Mouse (Mus musculus) limb, embryonic 14.5 days (tissue): ENCODE results near the gene Lmx1b. TPM values are rescaled to one million over a fixed set of nuclear protein-coding genes. Genes with fewer than 3 reads are reported as not detected.

Experiments
- ATAC-seq: fragments of 200-750 bp; cut with Nextera tagmentation; 2 replicates; pipeline ENCODE4 v1.8.0; 2017; ENCODE audit warnings: low read depth, moderate number of reproducible peaks, moderate TSS enrichment; ENCODE audit not compliant: low FRiP score
- DNase-seq: peaks from one replicate; pipeline ENCODE4 v3.0.0-alpha.2; 2015; ENCODE audit warnings: low spot score
- H3K27ac ChIP-seq: fragments of 300-500 bp; sonication (generic); replicated peaks from 2 replicates; pipeline ENCODE4 v1.5.1; 2014; ENCODE audit warnings: low read depth, mild to moderate bottlenecking, low read length, moderate library complexity, mixed read lengths
- H3K27me3 ChIP-seq: fragments of 300-500 bp; sonication (generic); 2 replicates; pipeline ENCODE4 v1.6.1; 2014; ENCODE audit warnings: low read length, mixed read lengths; ENCODE audit not compliant: control insufficient read depth, insufficient read depth
- H3K36me3 ChIP-seq: fragments of 300-500 bp; sonication (generic); 2 replicates; pipeline ENCODE4 v1.6.1; 2014; ENCODE audit warnings: mild to moderate bottlenecking, low read length, moderate library complexity, mixed read lengths; ENCODE audit not compliant: control insufficient read depth, insufficient read depth
- H3K4me1 ChIP-seq: fragments of 300-500 bp; sonication (generic); 2 replicates; pipeline ENCODE4 v1.6.1; 2014; ENCODE audit warnings: antibody characterized with exemption, low read length, mixed read lengths; ENCODE audit not compliant: control insufficient read depth, insufficient read depth
- H3K4me2 ChIP-seq: fragments of 300-500 bp; sonication (generic); replicated peaks from 2 replicates; pipeline ENCODE4 v1.6.1; 2014; ENCODE audit warnings: low read depth, mild to moderate bottlenecking, low read length, moderate library complexity; ENCODE audit not compliant: severe bottlenecking
- H3K4me3 ChIP-seq: fragments of 300-500 bp; sonication (generic); replicated peaks from 2 replicates; pipeline ENCODE4 v1.5.1; 2014; ENCODE audit warnings: low read length
- H3K9ac ChIP-seq: fragments of 300-500 bp; sonication (generic); 2 replicates; pipeline ENCODE4 v1.6.1; 2014; ENCODE audit warnings: mild to moderate bottlenecking, low read depth, low read length, moderate library complexity; ENCODE audit not compliant: severe bottlenecking
- H3K9me3 ChIP-seq: fragments of 300-500 bp; sonication (generic); 2 replicates; pipeline ENCODE4 v1.6.1; 2016; ENCODE audit warnings: low read length; ENCODE audit not compliant: control insufficient read depth
- POLR2A ChIP-seq: fragments of 200-500 bp; IDR thresholded peaks from 2 replicates; pipeline ENCODE4 v1.8.0; 2012; ENCODE audit warnings: inconsistent platforms, mild to moderate bottlenecking, moderate library complexity, borderline replicate concordance; ENCODE audit not compliant: insufficient read depth, insufficient read length; ENCODE audit errors: extremely low read depth
- WGBS: fragments of 180-500 bp; shearing (Covaris S2); extraction: QIAGEN DNeasy Blood & Tissue Kit; methylation state at CpG from one replicate; pipeline ENCODE4 v1.1.7; 2014; 5-methylcytosine and 5-hydroxymethylcytosine counted together
- polyA plus RNA-seq, 2 experiments: library from polyadenylated mRNA; depleted of rRNA in 1 of 2; stranded (reverse) in 1 of 2; unstranded in 1 of 2; fragments of >200 nt; fragmentation: Nextera tagmentation in 1 of 2; extraction: Ambion mirVana in 1 of 2; gene quantifications; 2 replicates each; pipeline versions ENCODE4 v1.2.1 to v1.2.3; 2012 to 2014

Gene Lmx1b
- polyA plus RNA-seq, 2 experiments, result 6.3 to 28.3 TPM

DNA sequence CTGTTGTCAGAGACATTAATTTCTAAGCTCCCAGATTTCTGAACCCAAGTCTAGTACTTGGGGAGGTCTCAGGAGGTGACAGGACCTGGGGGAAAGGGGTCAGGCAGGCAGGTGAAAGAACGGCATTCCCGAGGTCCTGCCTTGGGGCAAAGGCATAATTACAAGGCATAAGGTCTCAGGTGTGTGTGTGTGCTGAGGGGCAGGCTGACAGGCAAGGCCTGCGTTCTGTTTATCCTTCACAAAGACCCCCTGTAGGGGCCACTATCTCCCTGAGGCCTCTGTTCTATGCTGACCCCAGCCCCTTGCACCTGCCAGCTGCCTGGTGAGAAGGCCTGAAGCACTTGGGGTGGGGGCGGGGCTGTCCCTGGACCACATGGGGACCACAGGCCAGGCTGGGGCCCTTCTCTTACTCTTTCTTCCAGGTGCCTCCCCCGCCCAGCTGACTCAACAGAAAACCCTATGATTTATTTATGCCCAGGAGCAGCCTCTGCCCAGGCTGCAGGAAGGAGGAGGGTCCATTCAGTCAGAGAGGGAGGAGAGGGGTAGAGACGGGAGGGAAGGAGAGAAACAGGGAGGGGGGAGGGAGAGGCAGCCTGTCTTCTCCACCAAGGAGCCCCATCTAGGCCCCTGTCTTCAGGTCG is 35.3 kb downstream of the Lmx1b start:
- Histone ChIP-seq H3K36me3 (no peaks in the 10 kb centered on the region; the same call in 1 of the 2 replicates), H3K4me2 (no peak overlapping the region), H3K9ac (no peak overlapping the region), H3K27ac (no peak overlapping the region), H3K4me3 (no peak overlapping the region), H3K9me3 (no peaks in the 10 kb centered on the region), H3K27me3 (no peaks in the 10 kb centered on the region), H3K4me1 (peaks cover 24% of the 10 kb centered on the region)
- WGBS, result 13% methylated on average over 7 of the region's 7 CpGs
- DNase-seq, result no peak
- no peak for TF ChIP-seq POLR2A
- 0 out of 2 replicates have a peak, but pooled peaks have one; percentile 9 for ATAC-seq

DNA sequence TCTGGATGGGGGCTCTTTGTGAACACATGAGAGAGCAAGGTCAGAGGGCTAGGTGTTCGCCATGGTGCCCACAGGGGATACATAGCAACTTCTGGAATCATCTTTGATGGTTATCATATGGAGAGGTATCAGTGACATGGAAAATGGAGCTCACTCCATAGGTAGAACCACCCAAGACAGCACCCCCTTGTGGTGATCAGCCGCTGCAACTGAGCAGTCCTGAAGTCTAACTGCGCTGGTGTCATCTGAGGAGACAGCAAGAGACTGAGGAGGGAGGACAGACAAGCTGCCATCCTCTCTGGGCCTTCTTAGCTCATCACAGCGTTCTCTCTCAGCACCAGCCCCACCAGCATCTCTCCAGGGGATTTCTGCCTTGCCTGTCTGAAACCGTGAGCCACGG is 39.8 kb downstream of the Lmx1b start:
- Histone ChIP-seq H3K27ac (no peak overlapping the region), H3K4me3 (no peak overlapping the region), H3K36me3 (no peaks in the 10 kb centered on the region; the same call in 1 of the 2 replicates), H3K9me3 (no peaks in the 10 kb centered on the region), H3K4me1 (peaks cover 9% of the 10 kb centered on the region), H3K27me3 (no peaks in the 10 kb centered on the region), H3K9ac (no peak overlapping the region), H3K4me2 (no peak overlapping the region)
- WGBS, result 56% methylated on average over 6 of the region's 6 CpGs
- ATAC-seq (no peak), DNase-seq (no peak)
- no peak for TF ChIP-seq POLR2A

DNA sequence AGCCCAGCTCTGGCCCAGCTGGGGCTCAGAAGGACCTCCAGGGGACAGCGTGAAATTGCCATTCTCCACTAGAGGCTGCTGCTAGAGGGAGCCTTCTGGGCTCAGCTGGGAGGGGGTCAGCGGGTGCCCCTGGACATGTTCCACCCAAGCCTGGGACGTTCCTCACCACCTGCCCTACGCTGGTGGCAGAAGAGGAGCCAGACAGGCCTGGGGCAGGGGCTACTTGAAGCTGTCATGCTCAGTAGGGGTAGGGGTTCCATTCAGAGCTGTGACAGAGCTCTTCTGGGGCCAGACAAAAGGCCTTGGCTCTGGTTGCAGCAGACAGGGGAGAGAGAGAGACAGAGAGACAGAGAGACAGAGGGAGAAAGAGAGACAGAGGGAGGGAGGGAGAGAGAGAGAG is 42.9 kb downstream of the Lmx1b start:
- ATAC-seq (no peak), DNase-seq (no peak)
- Histone ChIP-seq H3K4me2 (no peak overlapping the region), H3K36me3 (peaks cover 3% of the 10 kb centered on the region; the same call in 1 of the 2 replicates), H3K9me3 (no peaks in the 10 kb centered on the region), H3K27me3 (no peaks in the 10 kb centered on the region), H3K4me3 (no peak overlapping the region), H3K4me1 (peaks cover 30% of the 10 kb centered on the region), H3K9ac (no peak overlapping the region), H3K27ac (no peak overlapping the region)
- 60% methylated on average over 4 of the region's 4 CpGs for WGBS
- no peak for TF ChIP-seq POLR2A

DNA sequence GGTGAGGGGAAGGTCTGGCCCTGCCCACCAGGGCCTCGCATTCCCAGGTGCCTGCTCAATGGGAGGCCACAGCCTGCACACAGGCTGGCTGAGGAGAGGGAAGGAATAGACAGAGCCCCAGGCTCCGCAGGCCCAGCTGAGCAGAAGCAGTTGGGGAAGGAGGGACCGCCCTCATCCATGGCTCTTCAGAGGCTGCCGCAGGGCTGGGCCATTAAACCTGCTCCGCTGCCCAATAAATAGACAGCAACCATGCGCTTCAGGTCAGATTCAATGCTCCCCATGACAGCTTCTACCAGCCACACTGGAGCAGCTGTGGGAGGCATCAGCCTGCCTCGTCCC is 45.3 kb downstream of the Lmx1b start:
- Histone ChIP-seq H3K27me3 (no peaks in the 10 kb centered on the region), H3K27ac (peak overlapping the region; percentile 63; the same call in 1 of the 2 replicates), H3K4me2 (no peak overlapping the region), H3K4me1 (peaks cover 39% of the 10 kb centered on the region), H3K9me3 (no peaks in the 10 kb centered on the region), H3K36me3 (peaks cover 3% of the 10 kb centered on the region; the same call in 1 of the 2 replicates), H3K9ac (0 out of 2 replicates have a peak overlapping the region, but pooled peaks have one; percentile 7), H3K4me3 (no peak overlapping the region)
- WGBS, result 8% methylated on average over 7 of the region's 7 CpGs
- ATAC-seq, result no peak; the same call in 1 of the 2 replicates
- TF ChIP-seq POLR2A, result no peak
- DNase-seq, result no peak

DNA sequence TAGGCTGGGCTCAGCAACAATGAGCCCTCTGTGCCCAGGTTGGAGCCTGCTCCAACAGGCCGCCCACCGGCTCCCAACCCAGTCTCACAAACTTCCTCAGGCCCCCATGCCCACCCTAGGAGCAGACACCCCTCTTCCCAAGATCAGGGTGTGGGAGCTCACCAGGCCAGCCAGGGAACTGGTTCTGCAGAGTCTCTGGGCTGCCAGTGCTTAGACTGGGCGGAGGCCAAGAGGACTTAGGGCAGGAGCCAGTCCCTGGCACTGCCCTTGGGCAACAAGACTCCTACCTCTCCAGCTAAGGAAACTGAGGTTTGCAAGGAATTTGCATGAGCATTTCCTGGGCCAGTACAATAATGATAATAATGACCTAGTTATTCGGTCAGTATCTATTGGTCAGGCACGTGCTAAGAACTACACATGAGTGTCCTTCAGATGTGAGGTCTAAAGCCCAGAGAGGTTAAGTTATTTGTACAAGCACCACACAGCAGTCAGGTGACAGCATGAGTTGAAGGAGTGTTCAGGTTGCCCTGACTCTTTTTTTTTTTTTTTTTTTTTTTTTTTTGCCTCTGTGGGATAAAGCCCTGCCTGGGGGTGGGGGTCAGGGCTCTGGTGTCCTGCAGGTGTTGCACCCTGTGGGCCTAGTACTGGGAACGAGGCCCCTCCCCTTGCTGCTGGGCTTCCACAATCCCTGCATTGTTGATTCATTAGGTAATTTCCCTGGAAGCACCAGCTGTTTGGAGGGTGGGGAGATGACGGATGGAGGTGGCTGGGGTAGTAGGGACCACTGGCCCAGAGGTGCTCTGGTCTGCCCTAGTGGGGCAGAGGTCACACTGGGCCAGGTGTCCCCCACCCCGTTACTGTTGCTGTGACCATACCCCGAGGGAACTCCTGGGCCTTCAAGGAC is 45.9 kb downstream of the Lmx1b start:
- 43% methylated on average over 9 of the region's 9 CpGs for WGBS
- H3K27ac ChIP-seq, result peak overlapping the region; percentile 63; the same call in 1 of the 2 replicates
- H3K4me2 ChIP-seq, result no peak overlapping the region
- no peak for TF ChIP-seq POLR2A
- no peaks in the 10 kb centered on the region for H3K27me3 ChIP-seq
- H3K9me3 ChIP-seq, result no peaks in the 10 kb centered on the region
- DNase-seq, result no peak
- peaks cover 39% of the 10 kb centered on the region for H3K4me1 ChIP-seq
- 0 out of 2 replicates have a peak overlapping the region, but pooled peaks have one; percentile 7 for H3K9ac ChIP-seq
- 0 out of 2 replicates have a peak, but pooled peaks have one; percentile 8 for ATAC-seq
- H3K4me3 ChIP-seq, result no peak overlapping the region
- H3K36me3 ChIP-seq, result peaks cover 3% of the 10 kb centered on the region; the same call in 1 of the 2 replicates
